Mouse (Mus musculus): ENCODE results near the gene Rora. TPM values are rescaled to one million over a fixed set of nuclear protein-coding genes. Genes with fewer than 3 reads are reported as not detected.

Gene Rora
- polyA plus RNA-seq, 2 experiments = 4.5 to 10.1 TPM

DNA sequence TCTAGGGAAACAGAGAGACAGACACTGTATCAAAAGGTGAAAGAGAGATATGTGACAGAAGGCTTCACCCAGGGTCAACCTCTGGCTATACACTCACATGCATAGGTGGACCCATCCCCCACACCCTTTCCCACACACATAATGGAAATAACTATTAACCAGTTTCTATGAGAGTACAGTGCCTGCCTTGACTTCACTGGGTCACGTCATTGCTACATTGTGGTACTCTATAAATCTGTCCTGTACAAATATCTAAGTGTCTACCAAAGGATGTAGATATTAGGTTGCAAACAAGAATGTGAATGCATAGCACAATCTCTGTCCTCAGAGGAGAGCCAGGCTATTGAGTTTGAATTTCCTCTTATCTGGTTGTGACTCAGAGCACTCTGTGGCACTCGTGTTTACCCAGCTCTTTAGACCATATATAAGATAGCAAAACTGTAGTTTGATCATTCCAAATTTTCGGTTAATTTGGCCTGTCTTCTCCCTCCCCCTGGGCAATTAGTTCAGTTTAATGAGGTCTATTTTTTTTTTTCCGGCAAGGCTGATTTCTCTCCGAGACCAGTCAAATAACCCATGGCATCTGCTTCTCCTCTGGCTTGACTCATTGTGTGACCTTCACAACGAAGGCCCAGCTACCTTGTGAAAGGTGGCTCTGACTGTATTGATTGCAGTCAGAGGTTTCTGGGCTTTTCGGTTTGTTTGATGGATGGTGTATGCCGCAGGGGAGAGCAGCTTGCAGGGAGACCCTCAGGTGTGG, 502.4 kb downstream of the Rora start:
- no peak for ATAC-seq (ENCODE audit: low FRiP score, low read depth)

DNA sequence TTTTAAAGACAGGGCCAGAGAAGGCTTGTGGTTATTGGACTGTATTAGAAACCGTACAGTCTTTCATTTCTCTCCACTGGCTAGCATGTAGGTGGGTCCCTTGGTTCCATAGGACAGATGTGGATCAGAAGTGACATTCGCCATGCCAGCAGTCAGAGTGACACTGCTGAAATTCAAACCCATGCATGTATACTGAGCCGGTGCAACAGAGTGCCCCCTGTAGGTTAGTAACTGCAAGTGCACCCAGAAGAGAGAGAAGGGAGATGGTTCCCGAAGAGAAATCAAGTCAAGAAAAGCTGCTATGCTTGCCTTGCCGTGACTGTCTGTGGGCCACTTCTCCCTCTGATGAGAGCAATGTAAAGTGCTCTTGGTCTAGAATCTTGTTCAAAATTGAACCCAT, 507.2 kb downstream of the Rora start:
- Histone ChIP-seq H3K9me3 (ENCODE audit: control insufficient read depth, low read length) (no peaks in the 10 kb centered on the region), H3K27ac (replicated peaks; ENCODE audit: low read depth, low read length) (no peak overlapping the region), H3K4me3 (replicated peaks; ENCODE audit: low read length) (no peak overlapping the region), H3K27me3 (ENCODE audit: control insufficient read depth, insufficient read depth, low read length) (no peaks in the 10 kb centered on the region), H3K4me1 (ENCODE audit: control insufficient read depth, insufficient read depth, low read length) (no peaks in the 10 kb centered on the region), H3K4me2 (replicated peaks; ENCODE audit: low read depth, low read length, severe bottlenecking) (no peak overlapping the region), H3K36me3 (ENCODE audit: control insufficient read depth, insufficient read depth, low read length) (no peaks in the 10 kb centered on the region), H3K9ac (ENCODE audit: low read depth, low read length, severe bottlenecking) (no peak overlapping the region)
- DNase-seq (ENCODE audit: low spot score) (no peak), ATAC-seq (ENCODE audit: low FRiP score, low read depth) (no peak)
- WGBS = 93% methylated on average over 5 of the region's 5 CpGs
- TF ChIP-seq POLR2A (IDR thresholded peaks at IDR 0.05; ENCODE audit: borderline replicate concordance, extremely low read depth, insufficient read depth, insufficient read length) = no peak

More for the DNA sequence above, 502.4 kb downstream of the Rora start:
- Histone ChIP-seq H3K27me3 (ENCODE audit: control insufficient read depth, insufficient read depth, low read length) (no peaks in the 10 kb centered on the region), H3K4me1 (ENCODE audit: control insufficient read depth, insufficient read depth, low read length) (no peaks in the 10 kb centered on the region), H3K36me3 (ENCODE audit: control insufficient read depth, insufficient read depth, low read length) (no peaks in the 10 kb centered on the region), H3K9me3 (ENCODE audit: control insufficient read depth, low read length) (no peaks in the 10 kb centered on the region), H3K9ac (ENCODE audit: low read depth, low read length, severe bottlenecking) (no peak overlapping the region), H3K27ac (replicated peaks; ENCODE audit: low read depth, low read length) (no peak overlapping the region), H3K4me2 (replicated peaks; ENCODE audit: low read depth, low read length, severe bottlenecking) (no peak overlapping the region), H3K4me3 (replicated peaks; ENCODE audit: low read length) (no peak overlapping the region)
- DNase-seq (ENCODE audit: low spot score) = no peak
- 54% methylated on average over 8 of the region's 8 CpGs for WGBS
- no peak for TF ChIP-seq POLR2A (IDR thresholded peaks at IDR 0.05; ENCODE audit: borderline replicate concordance, extremely low read depth, insufficient read depth, insufficient read length)

DNA sequence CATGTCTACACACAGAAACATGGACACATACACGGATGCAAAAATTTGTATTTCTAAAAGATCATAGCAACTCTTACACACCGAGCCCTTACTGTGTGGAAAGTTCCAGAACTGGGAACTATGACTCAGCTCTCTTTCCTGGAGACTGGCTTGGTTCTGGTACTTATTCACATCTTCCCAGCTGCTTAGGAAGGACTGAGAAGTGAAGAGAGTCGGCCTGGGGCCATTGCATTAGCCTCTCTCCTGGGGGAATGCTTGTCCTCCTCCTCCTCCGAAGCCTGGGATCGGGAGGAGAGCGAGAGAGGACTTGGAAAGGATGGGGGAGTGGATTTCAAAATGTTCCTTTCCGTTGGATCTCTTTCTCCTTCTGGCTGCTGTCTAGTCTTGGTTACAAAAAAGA, 511.1 kb downstream of the Rora start:
- Histone ChIP-seq H3K9ac (ENCODE audit: low read depth, low read length, severe bottlenecking) (no peak overlapping the region), H3K36me3 (ENCODE audit: control insufficient read depth, insufficient read depth, low read length) (no peaks in the 10 kb centered on the region), H3K27ac (replicated peaks; ENCODE audit: low read depth, low read length) (no peak overlapping the region), H3K27me3 (ENCODE audit: control insufficient read depth, insufficient read depth, low read length) (no peaks in the 10 kb centered on the region), H3K9me3 (ENCODE audit: control insufficient read depth, low read length) (no peaks in the 10 kb centered on the region), H3K4me3 (replicated peaks; ENCODE audit: low read length) (no peak overlapping the region), H3K4me1 (ENCODE audit: control insufficient read depth, insufficient read depth, low read length) (no peaks in the 10 kb centered on the region), H3K4me2 (replicated peaks; ENCODE audit: low read depth, low read length, severe bottlenecking) (no peak overlapping the region)
- ATAC-seq (ENCODE audit: low FRiP score, low read depth) (no peak), DNase-seq (ENCODE audit: low spot score) (no peak)
- WGBS = 71% methylated on average over 7 of the region's 7 CpGs
- no peak for TF ChIP-seq POLR2A (IDR thresholded peaks at IDR 0.05; ENCODE audit: borderline replicate concordance, extremely low read depth, insufficient read depth, insufficient read length)

DNA sequence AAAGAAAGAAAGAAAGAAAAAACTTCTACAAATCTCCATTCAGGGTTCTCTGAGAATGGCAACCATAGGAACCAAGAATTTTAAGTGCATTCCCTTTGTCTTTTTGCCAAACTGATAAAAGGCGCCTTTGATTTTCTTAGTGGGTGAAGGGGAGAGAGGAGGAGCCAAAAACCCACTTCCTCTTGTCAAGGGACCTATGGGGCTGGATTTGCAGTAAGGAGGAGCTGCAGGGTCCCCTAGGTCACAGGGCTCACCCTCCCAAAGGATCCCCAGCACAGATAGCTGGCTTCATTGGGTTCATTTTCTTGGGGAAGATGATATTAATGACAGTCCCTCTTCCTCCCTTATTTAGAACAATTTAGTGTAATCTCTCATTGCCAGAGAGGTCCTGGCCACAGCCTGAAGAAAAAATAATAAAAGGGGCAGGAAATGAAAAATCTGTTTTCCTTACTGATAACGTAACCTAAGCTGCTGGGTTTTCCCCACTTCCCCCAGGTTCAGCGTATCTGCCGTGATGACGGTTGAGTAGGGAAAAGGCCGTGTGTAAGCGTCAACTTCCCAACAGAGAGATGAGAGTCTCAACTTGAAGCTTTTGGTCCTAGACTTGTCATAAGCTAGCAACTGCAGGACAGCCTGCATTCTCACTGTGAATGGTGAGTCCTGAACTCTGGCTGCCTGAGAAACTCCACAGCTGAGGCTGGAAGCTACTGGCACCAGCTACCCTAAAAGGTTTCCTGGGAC, 511.7 kb downstream of the Rora start:
- no peak for TF ChIP-seq POLR2A (IDR thresholded peaks at IDR 0.05; ENCODE audit: borderline replicate concordance, extremely low read depth, insufficient read depth, insufficient read length)
- Histone ChIP-seq H3K4me3 (replicated peaks; ENCODE audit: low read length) (no peak overlapping the region), H3K27me3 (ENCODE audit: control insufficient read depth, insufficient read depth, low read length) (no peaks in the 10 kb centered on the region), H3K9me3 (ENCODE audit: control insufficient read depth, low read length) (no peaks in the 10 kb centered on the region), H3K36me3 (ENCODE audit: control insufficient read depth, insufficient read depth, low read length) (no peaks in the 10 kb centered on the region), H3K9ac (ENCODE audit: low read depth, low read length, severe bottlenecking) (no peak overlapping the region), H3K4me2 (replicated peaks; ENCODE audit: low read depth, low read length, severe bottlenecking) (no peak overlapping the region), H3K27ac (replicated peaks; ENCODE audit: low read depth, low read length) (no peak overlapping the region), H3K4me1 (ENCODE audit: control insufficient read depth, insufficient read depth, low read length) (no peaks in the 10 kb centered on the region)
- ATAC-seq (ENCODE audit: low FRiP score, low read depth) (no peak), DNase-seq (ENCODE audit: low spot score) (no peak)
- 65% methylated on average over 7 of the region's 7 CpGs for WGBS

DNA sequence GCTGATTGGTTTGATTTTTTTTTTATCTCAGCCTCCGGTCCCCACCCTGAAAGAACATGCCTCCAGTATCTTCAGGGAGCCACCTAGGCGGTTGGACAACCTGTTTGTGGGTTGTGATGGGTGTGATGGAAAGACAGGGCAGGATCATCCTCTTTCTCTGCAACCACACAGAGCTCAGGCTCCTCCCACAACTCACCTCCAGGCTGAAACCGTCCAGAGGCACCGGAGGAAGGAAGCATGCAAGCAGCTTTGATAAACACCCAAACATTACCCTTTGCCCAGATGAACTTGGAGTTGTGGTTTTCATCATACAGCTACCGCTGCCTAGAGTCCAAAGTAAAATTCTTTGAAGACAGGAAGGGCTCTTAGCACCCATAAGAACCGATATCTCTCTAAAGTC, 520.5 kb downstream of the Rora start:
- Histone ChIP-seq H3K9ac (ENCODE audit: low read depth, low read length, severe bottlenecking) (no peak overlapping the region), H3K27ac (replicated peaks; ENCODE audit: low read depth, low read length) (no peak overlapping the region), H3K4me3 (replicated peaks; ENCODE audit: low read length) (no peak overlapping the region), H3K4me1 (ENCODE audit: control insufficient read depth, insufficient read depth, low read length) (no peaks in the 10 kb centered on the region), H3K4me2 (replicated peaks; ENCODE audit: low read depth, low read length, severe bottlenecking) (no peak overlapping the region), H3K9me3 (ENCODE audit: control insufficient read depth, low read length) (no peaks in the 10 kb centered on the region), H3K36me3 (ENCODE audit: control insufficient read depth, insufficient read depth, low read length) (no peaks in the 10 kb centered on the region), H3K27me3 (ENCODE audit: control insufficient read depth, insufficient read depth, low read length) (no peaks in the 10 kb centered on the region)
- WGBS = 77% methylated on average over 6 of the region's 6 CpGs
- DNase-seq (ENCODE audit: low spot score) = no peak
- TF ChIP-seq POLR2A (IDR thresholded peaks at IDR 0.05; ENCODE audit: borderline replicate concordance, extremely low read depth, insufficient read depth, insufficient read length) = no peak
- no peak for ATAC-seq (ENCODE audit: low FRiP score, low read depth)
